Mouse (Mus musculus): ENCODE measurements around the gene Il10.
A peak's percentile ranks its signal among the peaks of the same experiment; 100 is the strongest.

The Il10 gene

DNA sequence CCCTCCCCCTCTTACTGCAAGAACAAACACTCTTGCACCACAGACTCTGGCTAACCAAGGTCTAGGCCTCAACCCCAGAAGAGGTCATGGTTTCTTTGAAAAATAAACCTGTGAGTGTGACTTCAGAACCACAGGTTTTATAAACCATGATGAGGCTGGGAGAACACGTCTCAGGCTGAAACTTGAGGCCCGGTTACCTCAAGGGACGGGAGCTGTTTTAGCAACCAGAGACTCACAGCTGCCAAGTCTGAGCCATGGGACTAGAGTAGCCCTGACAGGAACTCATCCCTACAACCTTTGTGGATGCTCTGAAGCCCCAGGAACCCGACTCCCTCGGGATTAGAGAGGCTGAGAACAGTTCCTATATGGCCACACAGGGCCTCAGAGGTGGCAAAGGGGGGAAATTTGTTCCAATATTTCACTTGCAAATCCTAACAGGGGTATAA, 29.7 kb downstream of the Il10 start:
- no peak for DNase-seq

DNA sequence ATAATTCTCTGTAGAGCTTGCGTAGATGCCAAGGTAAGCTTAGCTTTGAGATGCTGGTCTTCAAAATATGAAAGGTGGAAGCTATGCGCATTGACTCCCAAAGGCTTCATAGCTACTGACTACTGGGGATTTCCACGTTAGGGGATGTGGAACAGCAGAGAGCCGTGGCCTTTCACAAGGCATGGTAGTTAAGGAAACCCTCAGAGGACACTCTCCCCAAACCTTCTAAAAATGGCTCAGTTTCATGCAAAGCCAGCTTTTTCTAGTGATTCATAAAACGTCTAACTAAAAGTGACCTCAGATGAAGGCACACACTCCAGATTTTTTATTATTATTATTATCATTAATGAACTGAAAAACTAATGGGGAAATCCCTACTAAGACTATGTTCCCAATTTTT, 30.4 kb downstream of the Il10 start:
- DNase-seq: no peak

DNA sequence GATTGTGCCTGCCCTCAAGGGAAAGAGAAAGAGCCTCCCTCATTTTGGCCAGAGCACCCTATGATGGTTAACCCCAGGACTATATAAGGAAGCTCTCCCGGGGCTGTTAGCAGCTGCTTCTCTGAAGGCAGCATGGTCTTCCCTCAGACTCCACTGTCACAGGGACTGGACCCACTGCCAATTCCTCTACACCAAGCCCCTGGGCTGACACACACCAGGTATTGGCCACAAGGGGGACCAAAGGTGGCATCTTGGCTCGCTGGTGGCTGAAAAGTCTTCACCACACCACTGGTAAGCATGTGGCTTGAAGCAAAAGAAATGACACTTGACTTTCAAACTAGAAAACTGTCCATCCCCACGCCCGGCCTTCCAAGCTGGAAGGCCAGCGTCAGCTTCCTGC, 31.0 kb downstream of the Il10 start:
- no peak for DNase-seq

DNA sequence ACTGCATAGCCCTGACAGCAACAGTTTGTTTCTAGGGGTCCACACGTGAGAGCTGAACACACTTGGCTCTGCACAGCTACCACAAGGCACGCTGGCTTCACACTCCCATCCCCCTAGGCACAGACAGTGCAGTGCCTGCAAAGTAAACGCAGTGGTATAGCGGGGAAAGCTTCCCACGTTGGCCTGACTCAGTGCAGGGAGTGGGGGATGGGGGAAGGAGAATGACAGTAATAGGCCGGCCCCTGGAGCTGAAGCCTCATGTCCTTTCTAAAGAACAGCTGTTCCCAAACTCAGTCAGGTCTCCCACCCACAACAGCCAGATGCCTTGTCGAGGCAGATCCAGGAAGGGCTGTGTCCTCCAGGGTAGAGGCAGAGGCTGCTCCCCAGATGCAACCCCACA, 31.4 kb downstream of the Il10 start:
- DNase-seq: no peak

DNA sequence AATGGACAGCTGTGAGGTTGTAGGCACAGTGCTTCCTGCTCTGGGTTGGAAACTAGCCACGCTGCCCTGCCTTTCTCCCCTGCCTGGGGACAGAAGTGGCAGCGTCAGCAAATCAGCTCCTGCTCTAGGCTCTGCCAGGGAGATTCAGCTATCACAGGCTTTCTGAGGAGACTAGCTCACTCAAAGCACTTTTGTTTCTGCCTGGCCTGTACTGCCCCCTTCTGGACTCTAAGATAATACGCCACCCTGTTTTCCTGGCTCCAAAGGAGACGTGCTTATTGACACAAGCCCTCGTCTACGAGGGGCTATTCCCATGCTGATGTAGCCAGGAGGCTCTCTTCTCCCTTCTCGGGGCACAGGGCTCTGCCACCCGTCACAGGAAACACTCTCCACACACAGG, 33.6 kb downstream of the Il10 start:
- DNase-seq: peak; percentile 71 to 77

DNA sequence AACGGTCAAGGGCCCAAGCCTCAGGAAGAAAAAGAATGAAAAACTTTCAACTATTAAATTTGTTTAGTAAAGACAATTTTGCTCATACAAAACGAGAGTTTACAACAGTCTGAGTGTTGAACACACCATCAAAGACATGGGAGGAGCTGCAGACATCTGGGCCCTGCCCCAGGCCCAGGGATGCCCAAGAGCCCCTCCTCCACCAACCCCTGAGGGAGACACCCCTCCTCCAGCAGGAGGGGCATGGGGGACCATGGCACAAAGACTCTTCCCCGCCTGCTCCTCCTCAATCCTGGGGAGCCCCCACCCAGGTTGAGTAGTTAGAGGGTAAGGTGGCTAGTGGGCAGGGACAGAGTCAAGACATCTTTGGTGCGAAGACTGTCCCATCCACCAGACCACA, 34.0 kb downstream of the Il10 start:
- DNase-seq: no peak

DNA sequence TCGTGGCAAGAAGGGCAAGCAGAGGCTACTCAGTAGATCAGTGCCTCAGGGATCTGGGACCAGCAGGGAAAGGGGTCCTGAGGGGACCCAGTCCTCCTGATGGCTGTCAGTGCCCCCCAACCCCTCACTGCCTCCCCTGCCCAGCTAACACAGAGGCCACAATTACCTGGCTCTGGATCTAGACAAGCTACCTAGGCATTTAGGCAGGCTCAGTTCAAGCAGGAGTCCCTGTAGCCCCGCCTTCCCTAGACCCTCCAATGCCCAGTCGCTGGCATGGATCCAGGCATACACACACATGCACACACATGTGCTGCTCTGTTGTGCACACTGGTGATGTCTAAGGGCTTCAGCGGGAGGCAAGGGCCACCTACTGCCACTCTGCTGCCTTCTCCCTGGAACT, 34.6 kb downstream of the Il10 start:
- DNase-seq: no peak

DNA sequence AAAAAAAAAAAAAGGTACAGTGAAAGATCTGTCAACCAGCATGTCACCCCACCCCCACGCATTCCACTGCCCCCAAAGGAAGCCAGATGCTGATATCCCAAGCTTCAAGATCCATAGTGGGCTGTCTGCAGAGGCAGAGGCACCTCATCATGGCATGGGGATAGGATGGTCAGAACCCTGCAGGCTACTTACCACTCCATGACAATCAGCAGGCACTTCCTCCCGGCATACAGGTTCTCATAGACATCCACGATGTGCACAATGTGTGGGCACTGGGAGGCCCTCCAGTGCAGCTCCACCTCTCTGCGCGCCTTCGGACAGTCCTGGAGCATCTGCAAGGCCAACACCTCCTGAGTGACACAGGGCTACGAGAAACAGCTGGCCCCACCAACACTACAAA, 38.8 kb downstream of the Il10 start:
- DNase-seq: no peak

DNA sequence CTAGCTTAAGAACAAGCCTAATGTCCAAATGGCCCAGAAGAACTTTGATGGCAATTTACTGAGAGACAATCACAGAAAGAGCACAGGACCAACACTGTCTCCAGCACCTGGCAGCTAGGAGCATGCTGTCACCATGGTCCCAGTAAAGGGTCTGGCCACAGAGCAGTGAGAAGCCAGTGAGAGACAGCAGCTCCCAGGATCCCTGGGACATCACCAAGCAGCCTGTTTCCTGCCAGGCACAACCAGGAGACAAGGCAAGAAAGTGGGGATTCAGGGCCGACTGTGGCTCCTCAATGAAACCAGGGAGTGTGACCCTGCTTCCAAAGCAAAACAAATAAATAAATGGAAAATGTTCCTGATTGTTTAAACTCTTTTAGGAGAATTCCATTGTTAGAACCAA, 39.8 kb downstream of the Il10 start:
- DNase-seq: no peak

DNA sequence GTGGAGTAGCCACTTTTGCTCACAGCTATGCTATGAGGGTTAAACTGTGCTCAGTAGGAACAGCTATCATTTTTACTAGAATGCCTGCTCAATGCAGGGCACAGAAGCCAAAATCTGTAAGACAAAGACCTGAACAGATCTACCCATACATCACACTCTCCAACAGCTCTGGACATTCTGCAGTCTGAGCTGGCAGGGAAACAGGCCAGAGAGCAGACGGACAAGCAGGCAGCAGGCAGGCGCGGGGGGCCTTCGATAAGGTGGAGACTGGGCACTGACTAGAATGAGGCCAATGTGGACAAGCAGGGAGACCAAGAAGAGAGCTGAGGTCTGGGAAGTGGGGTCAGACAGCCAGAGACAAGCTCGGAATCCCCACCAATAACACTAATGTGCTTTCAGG, 40.2 kb downstream of the Il10 start:
- peak in 1 of 2 experiments; percentile 38 for DNase-seq

DNA sequence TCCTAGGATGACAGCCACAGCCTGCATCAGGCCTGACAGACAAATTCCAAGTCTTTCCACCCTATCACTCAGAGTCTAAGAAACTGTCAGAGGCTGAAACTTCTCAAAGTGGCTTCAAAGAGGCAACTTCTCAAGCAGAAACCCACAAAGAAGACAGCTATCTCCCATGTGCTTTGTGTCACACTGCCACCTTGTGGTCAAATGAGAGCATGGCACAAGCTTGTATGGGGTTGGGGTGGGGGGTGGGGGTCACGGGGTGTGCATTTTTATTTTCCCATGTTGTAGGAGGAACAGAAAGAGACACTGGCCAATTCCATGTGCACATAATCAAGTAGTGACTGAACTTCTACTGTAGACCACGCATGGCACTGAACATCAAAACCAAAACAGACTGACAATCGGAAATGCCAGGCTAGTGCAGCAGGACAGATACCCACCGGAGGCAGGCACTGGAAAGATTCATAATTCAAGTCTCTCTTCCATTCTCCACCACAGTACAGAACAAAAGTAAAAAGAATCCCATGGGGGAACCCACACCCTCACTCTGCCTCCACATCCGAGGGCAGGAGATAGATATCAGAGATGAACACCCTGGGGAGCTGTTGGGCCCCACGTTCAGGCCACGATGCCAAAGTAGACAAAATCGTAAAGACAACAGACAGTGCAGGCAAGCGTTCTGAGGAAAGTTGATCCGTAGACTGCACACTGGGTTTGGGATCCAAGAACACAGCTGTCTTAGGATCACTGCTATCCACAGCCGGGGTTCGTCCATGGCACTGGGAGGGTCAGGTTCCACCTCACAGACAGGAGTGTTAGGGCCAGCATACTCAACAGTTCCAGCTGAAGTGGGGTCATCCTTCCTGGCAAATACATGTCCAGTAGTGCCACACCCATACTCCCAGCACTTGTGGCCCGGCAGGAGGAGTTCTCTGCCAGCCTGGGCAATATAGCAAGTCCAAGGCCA, 40.9 kb downstream of the Il10 start:
- DNase-seq: peak; percentile 39 to 66

DNA sequence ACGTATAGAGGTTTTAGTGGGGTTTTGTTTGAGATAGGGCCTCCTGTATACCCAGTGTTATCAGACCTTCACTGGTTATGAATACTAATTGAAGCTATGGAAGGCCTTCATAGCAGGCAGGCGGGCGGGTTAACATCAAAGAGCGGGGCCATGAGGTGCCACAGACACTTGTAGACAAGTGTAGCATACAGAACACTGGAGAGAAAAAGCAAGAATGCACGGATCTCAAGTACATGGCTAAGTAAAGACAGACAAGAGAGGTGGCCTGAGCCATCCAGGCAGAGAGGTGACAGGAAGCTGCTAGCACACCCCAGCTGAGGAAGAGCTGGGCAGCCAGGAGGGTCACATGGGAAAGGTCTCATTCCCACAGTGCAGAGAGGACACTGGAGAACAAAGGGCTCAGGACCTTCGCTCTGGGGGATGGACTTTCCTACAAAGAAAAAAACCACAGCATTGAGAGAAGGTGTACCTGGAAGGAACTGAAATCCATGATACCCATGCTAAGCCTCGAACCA, 42.2 kb downstream of the Il10 start:
- no peak for DNase-seq

DNA sequence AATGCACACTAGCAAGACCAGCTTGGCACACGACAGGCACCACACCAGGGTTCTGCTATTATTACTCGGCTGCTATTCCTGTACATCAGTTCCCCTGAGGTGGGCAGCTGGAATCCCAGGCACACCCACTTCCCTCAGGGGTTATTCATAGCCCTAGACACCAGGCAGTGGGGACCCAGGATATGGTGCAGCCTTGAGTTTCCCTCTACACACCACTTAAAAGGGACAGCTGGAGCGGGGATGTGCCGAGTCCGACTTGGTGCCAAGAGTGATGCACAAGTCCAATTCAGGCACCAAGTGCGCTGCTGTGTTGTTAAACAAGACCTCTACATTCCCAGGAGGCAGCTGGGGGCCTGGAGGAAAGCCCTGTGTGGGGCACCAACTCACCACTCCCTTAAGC, 43.2 kb downstream of the Il10 start:
- DNase-seq: peak in 1 of 2 experiments; percentile 29

DNA sequence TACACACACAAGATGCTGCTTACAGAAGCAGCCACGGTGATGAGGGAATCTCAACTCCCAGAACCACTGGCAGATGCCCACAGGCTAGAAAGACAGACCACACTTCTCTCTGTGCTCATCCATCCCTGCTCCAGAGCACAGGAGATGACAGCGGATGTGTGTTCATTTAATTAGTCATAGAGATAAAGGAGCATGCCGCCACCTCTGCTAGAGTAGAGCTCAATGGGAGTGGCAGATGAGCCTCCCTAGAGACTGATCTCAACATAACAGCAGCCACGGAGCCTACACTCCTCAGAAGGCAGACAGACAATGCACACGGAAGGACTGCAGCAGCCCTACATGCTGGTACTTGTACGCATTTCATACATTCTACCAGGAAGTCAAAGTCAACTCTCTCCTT, 44.6 kb downstream of the Il10 start:
- DNase-seq: no peak

DNA sequence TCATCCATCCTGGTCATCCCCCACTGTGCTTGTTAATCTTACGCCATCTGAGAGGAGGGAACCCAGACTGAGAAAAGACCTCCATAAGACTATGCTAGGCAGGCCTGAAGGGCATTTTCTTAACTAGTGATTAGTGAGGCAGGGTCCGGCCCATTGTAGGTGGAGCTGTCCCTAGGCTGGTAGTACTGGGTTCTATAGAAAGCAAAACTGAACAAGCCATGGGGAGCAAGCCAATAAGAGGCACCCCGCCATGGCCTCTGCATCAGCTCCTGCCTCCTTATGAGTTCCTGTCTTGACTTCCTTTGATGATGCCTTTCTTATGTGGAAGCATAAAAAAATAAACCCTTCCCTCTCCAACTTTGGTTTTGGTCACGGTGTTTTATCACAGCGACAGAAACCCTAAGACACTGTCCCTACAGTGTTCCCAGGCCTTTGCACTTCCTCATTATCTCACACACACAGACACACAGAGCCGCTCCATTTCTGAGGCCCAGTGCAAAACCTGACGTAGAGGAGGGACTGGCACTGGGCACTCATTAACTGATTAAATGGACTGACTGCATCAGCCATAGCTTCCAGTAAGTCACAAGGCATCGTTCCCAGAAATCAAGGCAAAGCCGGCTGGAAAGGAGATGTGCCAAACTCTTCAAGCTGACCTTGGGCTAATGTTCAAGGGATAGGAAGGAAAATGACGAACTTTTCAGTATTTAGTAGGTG, 48.5 kb downstream of the Il10 start:
- DNase-seq: no peak

DNA sequence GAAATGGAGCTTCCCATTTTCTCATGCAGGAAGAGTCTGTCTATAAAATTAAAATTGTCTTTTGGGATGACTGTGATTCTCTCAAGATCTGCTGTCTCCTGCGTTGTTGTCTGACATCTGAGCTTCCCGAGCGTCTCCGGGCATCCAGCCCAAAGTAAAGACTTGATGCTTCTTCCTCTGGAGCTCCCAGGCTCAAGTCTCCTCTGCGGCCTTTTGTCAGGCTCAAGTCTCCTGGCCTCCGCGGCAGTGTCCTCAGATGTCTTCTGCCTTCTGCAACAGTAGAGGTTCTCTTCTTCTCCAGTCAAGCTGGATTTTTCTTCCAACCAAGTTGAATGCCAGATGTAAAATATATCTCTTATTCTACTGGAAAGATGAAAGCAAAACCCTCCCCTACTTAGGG, 49.4 kb downstream of the Il10 start:
- DNase-seq: no peak

DNA sequence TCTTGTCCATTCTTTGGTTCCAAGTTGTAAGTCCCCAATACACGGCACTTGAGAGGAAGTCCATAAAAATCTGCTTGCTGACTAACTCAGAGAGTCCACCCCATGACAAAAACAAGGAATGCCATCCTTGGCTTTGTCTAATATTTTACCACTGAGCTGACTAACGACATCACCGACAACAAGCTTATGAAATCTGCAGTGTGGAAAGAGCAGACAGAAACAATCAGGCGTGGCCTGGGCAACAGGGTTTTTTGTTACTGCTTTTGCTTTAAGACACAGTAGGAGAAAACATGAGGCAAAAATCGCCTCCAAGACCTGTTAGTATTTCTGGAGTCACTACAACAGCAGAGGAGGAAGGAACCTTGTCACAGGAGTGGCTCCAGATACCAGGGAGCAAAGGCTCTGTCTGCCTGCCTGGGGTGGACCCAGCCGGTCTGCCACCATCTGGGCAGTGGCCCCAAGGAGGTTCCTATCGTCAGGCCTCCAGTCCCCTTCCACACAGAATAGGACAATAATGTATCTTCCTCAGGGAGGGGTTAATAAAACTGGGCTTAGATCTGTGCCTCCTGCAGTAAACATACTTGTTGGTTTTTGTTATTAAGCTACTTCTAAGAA, 52.8 kb downstream of the Il10 start:
- DNase-seq: no peak

DNA sequence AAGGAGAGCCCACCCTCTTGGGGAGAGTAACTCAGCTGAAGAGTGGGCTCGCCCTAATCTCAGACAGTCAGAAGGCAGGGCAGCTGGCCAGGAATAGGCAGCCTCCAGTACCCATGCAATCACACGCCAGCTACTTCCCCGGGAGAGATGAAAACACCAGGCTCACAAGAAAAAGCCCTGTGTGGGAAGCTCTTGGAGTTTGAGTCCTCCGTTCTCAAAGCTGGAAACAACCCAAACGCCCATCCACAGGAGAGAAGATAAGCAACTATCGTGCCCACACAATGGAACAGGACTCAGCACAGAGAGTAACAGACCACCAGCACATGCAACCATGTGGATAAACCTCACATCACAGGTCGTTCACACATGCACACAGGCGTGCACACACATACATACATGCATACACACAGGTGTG, 54.9 kb downstream of the Il10 start:
- peak in 1 of 2 experiments; percentile 45 for DNase-seq
